Mouse (Mus musculus): Measurements from ENCODE around the gene Fam160b1.

DNA sequence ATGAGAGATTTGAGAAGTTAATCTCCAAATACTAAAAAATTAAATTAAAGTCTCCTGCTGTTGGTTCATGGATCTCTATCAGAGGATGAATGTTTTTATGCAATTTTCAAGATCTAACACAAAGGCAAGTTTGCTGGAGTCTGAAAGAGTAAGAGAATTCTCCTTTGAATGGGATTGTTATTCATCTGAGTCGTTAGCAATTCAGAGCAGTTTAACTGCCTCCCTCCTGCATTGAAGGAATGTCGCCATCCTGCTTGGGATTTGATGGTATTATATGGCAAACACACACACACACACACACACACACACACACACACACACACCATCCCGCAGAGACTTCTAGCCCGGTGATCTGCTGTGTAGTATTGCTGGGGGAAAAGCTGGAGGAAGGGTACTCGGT is 6.1 kb downstream of the Fam160b1 start:
- no peak for TF ChIP-seq USF2 (conservative IDR thresholded peaks at IDR 0.05; ENCODE audit: low read depth, low read length)
- no peak for TF ChIP-seq POLR2A (IDR thresholded peaks at IDR 0.05; ENCODE audit: low read depth, low read length)
